Mouse (Mus musculus): ENCODE data around the gene Tmc6. TPM values are rescaled to one million over a fixed set of nuclear protein-coding genes. Genes with fewer than 3 reads are reported as not detected.
"Not testable (repeated sequence)": the region's sequence is repeated elsewhere in the genome, so short reads cannot be mapped to it uniquely, and the experiment has no call there.

Gene Tmc6
- polyA plus RNA-seq, 1 experiment from 2014 or later = 53.0 TPM

- H3K4me2 ChIP-seq = peak overlapping the region; percentile 96
- DNase-seq (peak; percentile 75), ATAC-seq (ENCODE audit: low read depth) (peak; percentile 57)
- H3K9me3 ChIP-seq (replicated peaks) = no peaks in the 10 kb centered on the region
- H3K36me3 ChIP-seq = peaks cover 51% of the 10 kb centered on the region
- peak overlapping the region; percentile 86 for H3K4me3 ChIP-seq (replicated peaks)
- 15% methylated on average over 23 of the region's 23 CpGs for WGBS (ENCODE audit: insufficient replicate concordance)
- H3K27me3 ChIP-seq = no peaks in the 10 kb centered on the region
- peaks cover 89% of the 10 kb centered on the region for H3K4me1 ChIP-seq (replicated peaks)
- peak overlapping the region; percentile 97 for H3K9ac ChIP-seq
- peak overlapping the region; percentile 95 for H3K27ac ChIP-seq
Observed at GRCm38 (mm10) chr11:117824060-117824969, 42.3 kb upstream of the Tmc6 start.

- Histone ChIP-seq H3K36me3 (peaks cover 60% of the 10 kb centered on the region), H3K9me3 (replicated peaks) (no peaks in the 10 kb centered on the region), H3K9ac (peak overlapping the region; percentile 97), H3K4me2 (peak overlapping the region; percentile 96), H3K27me3 (no peaks in the 10 kb centered on the region), H3K27ac (peak overlapping the region; percentile 74; the same call in 1 of the 2 replicates), H3K4me3 (replicated peaks) (peak overlapping the region; percentile 86), H3K4me1 (replicated peaks) (peaks cover 85% of the 10 kb centered on the region)
- no peak for ATAC-seq (ENCODE audit: low read depth)
- no peak for DNase-seq
- 85% methylated on average over 6 of the region's 6 CpGs for WGBS (ENCODE audit: insufficient replicate concordance)
Observed at GRCm38 (mm10) chr11:117823411-117823810, 41.4 kb upstream of the Tmc6 start.

- peak overlapping the region; percentile 96 for H3K4me2 ChIP-seq
- H3K27ac ChIP-seq = peak overlapping the region; percentile 18; the same call in 1 of the 2 replicates
- ATAC-seq (ENCODE audit: low read depth) (no peak), DNase-seq (no peak)
- 87% methylated on average over 7 of the region's 7 CpGs for WGBS (ENCODE audit: insufficient replicate concordance)
- H3K4me1 ChIP-seq (replicated peaks) = peaks cover 84% of the 10 kb centered on the region
- no peaks in the 10 kb centered on the region for H3K9me3 ChIP-seq (replicated peaks)
- H3K4me3 ChIP-seq (replicated peaks) = peak overlapping the region; percentile 86; the same call in 1 of the 2 replicates
- H3K36me3 ChIP-seq = peaks cover 66% of the 10 kb centered on the region
- no peaks in the 10 kb centered on the region for H3K27me3 ChIP-seq
- peak overlapping the region; percentile 97; the same call in 1 of the 2 replicates for H3K9ac ChIP-seq
Observed at GRCm38 (mm10) chr11:117822728-117823241, 40.8 kb upstream of the Tmc6 start.

GRCm38 (mm10) chr11:117821868-117822267, 39.9 kb upstream of the Tmc6 start:
- no peak overlapping the region for H3K4me3 ChIP-seq (replicated peaks)
- no peaks in the 10 kb centered on the region for H3K27me3 ChIP-seq
- H3K36me3 ChIP-seq = peaks cover 75% of the 10 kb centered on the region
- H3K4me2 ChIP-seq = peak overlapping the region; percentile 13; the same call in 1 of the 2 replicates
- H3K9me3 ChIP-seq (replicated peaks) = no peaks in the 10 kb centered on the region
- 88% methylated on average over 9 of the region's 9 CpGs for WGBS (ENCODE audit: insufficient replicate concordance)
- ATAC-seq (ENCODE audit: low read depth) (no peak), DNase-seq (no peak)
- no peak overlapping the region; the same call in 1 of the 2 replicates for H3K9ac ChIP-seq
- no peak overlapping the region for H3K27ac ChIP-seq
- peaks cover 82% of the 10 kb centered on the region for H3K4me1 ChIP-seq (replicated peaks)

GRCm38 (mm10) chr11:117820173-117820572, 38.2 kb upstream of the Tmc6 start:
- WGBS (ENCODE audit: insufficient replicate concordance) = 89% methylated on average over 7 of the region's 7 CpGs
- H3K9me3 ChIP-seq (replicated peaks) = no peaks in the 10 kb centered on the region
- H3K36me3 ChIP-seq = peaks cover 92% of the 10 kb centered on the region
- H3K27me3 ChIP-seq = no peaks in the 10 kb centered on the region
- no peak for DNase-seq
- no peak overlapping the region for H3K4me2 ChIP-seq
- no peak for ATAC-seq (ENCODE audit: low read depth)
- H3K27ac ChIP-seq = no peak overlapping the region
- H3K4me3 ChIP-seq (replicated peaks) = no peak overlapping the region
- peaks cover 81% of the 10 kb centered on the region for H3K4me1 ChIP-seq (replicated peaks)
- H3K9ac ChIP-seq = no peak overlapping the region

GRCm38 (mm10) chr11:117819095-117819494, 37.1 kb upstream of the Tmc6 start:
- ATAC-seq (ENCODE audit: low read depth) = no peak
- 83% methylated on average over 8 of the region's 8 CpGs for WGBS (ENCODE audit: insufficient replicate concordance)
- Histone ChIP-seq H3K4me2 (no peak overlapping the region), H3K27ac (no peak overlapping the region), H3K9ac (no peak overlapping the region), H3K4me1 (replicated peaks) (peaks cover 84% of the 10 kb centered on the region), H3K9me3 (replicated peaks) (no peaks in the 10 kb centered on the region), H3K27me3 (no peaks in the 10 kb centered on the region), H3K4me3 (replicated peaks) (no peak overlapping the region), H3K36me3 (peaks cover 100% of the 10 kb centered on the region)
- DNase-seq = no peak

- WGBS (ENCODE audit: insufficient replicate concordance) = 86% methylated on average over 13 of the region's 13 CpGs
- Histone ChIP-seq H3K27ac (peak overlapping the region; percentile 49; the same call in 1 of the 2 replicates), H3K9ac (no peak overlapping the region; the same call in 1 of the 2 replicates), H3K4me1 (replicated peaks) (peaks cover 84% of the 10 kb centered on the region), H3K36me3 (peaks cover 100% of the 10 kb centered on the region), H3K27me3 (no peaks in the 10 kb centered on the region), H3K4me3 (replicated peaks) (no peak overlapping the region), H3K9me3 (replicated peaks) (no peaks in the 10 kb centered on the region), H3K4me2 (no peak overlapping the region)
- DNase-seq (no peak), ATAC-seq (ENCODE audit: low read depth) (no peak)
Observed at GRCm38 (mm10) chr11:117816389-117816996, 34.5 kb upstream of the Tmc6 start.

- peaks cover 85% of the 10 kb centered on the region for H3K4me1 ChIP-seq (replicated peaks)
- H3K4me2 ChIP-seq; H3K4me3 ChIP-seq (replicated peaks); H3K27me3 ChIP-seq; H3K9ac ChIP-seq; DNase-seq; H3K9me3 ChIP-seq (replicated peaks): not testable (repeated sequence)
- H3K36me3 ChIP-seq = peaks cover 98% of the 10 kb centered on the region
- H3K27ac ChIP-seq = peak overlapping the region; percentile 87
- peak; percentile 1; the same call in 1 of the 2 replicates for ATAC-seq (ENCODE audit: low read depth)
- WGBS (ENCODE audit: insufficient replicate concordance) = 80% methylated on average over 9 of the region's 9 CpGs
Observed at GRCm38 (mm10) chr11:117815850-117816249, 33.9 kb upstream of the Tmc6 start.

GRCm38 (mm10) chr11:117814704-117815366, 32.8 kb upstream of the Tmc6 start:
- peaks cover 88% of the 10 kb centered on the region for H3K36me3 ChIP-seq
- H3K9me3 ChIP-seq (replicated peaks) = no peaks in the 10 kb centered on the region
- DNase-seq = no peak
- H3K4me1 ChIP-seq (replicated peaks) = peaks cover 84% of the 10 kb centered on the region
- no peak overlapping the region for H3K4me3 ChIP-seq (replicated peaks)
- no peak for ATAC-seq (ENCODE audit: low read depth)
- WGBS (ENCODE audit: insufficient replicate concordance) = 82% methylated on average over 6 of the region's 6 CpGs
- no peaks in the 10 kb centered on the region for H3K27me3 ChIP-seq
- no peak overlapping the region for H3K4me2 ChIP-seq
- 0 out of 2 replicates have a peak overlapping the region, but pooled peaks have one; percentile 1 for H3K9ac ChIP-seq
- H3K27ac ChIP-seq = peak overlapping the region; percentile 87

GRCm38 (mm10) chr11:117813867-117814266, 31.9 kb upstream of the Tmc6 start:
- Histone ChIP-seq H3K9me3 (replicated peaks) (no peaks in the 10 kb centered on the region), H3K9ac (peak overlapping the region; percentile 45), H3K4me2 (no peak overlapping the region), H3K4me3 (replicated peaks) (no peak overlapping the region), H3K36me3 (peaks cover 81% of the 10 kb centered on the region), H3K27ac (peak overlapping the region; percentile 87), H3K27me3 (no peaks in the 10 kb centered on the region), H3K4me1 (replicated peaks) (peaks cover 81% of the 10 kb centered on the region)
- 52% methylated on average over 5 of the region's 5 CpGs for WGBS (ENCODE audit: insufficient replicate concordance)
- ATAC-seq (ENCODE audit: low read depth) (no peak), DNase-seq (no peak)
